Mouse (Mus musculus) CD4-positive, CD25-positive, alpha-beta regulatory T cell (primary cell): ENCODE data around the gene Impdh2. TPM values are rescaled to one million over a fixed set of nuclear protein-coding genes. Genes with fewer than 3 reads are reported as not detected.

ENCODE experiments used
- polyA plus RNA-seq: library from polyadenylated mRNA; unstranded; fragments of 100-300 nt; shearing (Covaris generic); gene quantifications from one replicate; pipeline ENCODE4 v1.2.1, GENCODE M21; 2017

The Impdh2 gene
- polyA plus RNA-seq: 85.3 TPM

DNA sequence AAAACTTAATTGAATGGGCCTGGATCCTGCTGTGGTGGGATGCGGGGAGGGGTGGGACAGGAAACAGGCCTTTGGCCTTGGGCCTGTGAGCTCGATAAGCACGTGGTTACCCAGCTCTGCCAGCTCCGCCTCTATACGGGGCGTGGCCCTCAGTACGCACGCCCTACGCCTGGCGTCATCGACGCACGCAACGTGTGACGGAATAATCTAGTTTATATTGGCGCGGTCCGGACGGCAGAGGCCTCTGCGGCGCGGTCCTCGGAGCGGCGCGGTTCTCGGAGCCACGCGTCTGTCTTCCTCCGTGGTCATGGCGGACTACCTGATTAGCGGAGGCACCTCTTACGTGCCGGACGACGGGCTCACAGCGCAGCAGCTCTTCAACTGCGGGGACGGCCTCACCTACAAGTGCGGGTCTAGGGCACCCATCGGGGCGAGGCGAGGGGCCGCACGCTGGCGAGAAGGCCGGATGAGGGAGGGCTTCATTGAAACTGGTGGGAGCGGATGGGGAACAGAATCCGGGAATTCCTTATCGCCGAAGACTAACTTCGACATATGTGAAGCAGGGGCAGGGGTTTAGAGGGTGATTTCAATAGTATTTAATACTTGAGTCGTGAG is at the start of gene Impdh2:
Gene Impdh2 (plus strand): TSS at position 60 of the 615 bp plus-strand sequence.

DNA sequence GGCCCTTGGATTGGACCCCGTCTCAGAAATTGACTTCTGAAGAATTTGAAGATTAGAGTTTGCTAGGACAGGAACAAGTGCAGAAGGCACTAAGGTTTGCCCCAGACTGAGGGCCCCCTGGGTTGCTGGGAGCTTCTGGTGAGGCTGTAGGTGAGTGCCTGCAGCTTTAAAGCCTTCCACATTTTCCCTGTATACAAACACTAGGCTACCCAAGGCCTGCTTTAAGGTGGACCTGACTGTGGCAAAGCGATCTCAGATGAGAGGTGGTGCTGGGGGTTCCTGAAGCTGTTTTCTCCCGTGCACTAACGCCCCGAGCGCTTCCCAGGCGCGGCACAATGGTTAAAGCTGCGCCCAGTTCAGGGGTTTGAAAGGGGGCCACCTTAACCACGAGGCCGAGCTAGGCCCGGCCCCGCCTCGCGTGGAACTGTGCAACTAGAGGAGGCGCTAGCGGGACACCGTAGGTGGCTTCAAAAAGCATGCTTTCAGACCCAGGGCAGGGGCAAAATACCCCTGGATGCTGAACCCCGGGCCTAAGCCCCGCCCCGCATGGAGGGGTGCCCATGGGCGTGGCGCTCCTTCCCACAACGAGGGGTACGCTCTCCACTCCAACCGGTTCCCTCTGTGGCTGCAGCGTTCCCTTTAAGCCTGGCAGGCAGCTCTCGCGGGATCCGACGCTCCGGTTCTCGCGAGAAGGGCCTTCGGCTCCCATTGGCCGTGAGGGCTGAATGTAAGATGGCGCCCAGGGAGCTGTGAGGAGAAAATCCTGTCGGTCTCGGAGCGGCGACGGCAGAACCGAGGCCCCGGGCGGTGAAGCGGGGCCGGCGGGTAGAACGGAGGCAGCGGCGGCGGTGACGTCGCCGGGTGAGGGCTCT is 43.5 kb upstream of the Impdh2 start, which contains the start of gene Qrich1:
Gene Qrich1 (plus strand): TSS at position 427 of the 872 bp plus-strand sequence.

GRCm38 (mm10) chr9:108566815-108567776 is 7.0 kb downstream of the Impdh2 start, which contains the start of gene Ndufaf3:
Gene Ndufaf3, minus strand, starts transcription at chr9:108567434.

GRCm38 (mm10) chr9:108569381-108570206 is 9.5 kb downstream of the Impdh2 start, which contains the start of gene Dalrd3:
Gene Dalrd3, plus strand, starts transcription at chr9:108569886.

DNA sequence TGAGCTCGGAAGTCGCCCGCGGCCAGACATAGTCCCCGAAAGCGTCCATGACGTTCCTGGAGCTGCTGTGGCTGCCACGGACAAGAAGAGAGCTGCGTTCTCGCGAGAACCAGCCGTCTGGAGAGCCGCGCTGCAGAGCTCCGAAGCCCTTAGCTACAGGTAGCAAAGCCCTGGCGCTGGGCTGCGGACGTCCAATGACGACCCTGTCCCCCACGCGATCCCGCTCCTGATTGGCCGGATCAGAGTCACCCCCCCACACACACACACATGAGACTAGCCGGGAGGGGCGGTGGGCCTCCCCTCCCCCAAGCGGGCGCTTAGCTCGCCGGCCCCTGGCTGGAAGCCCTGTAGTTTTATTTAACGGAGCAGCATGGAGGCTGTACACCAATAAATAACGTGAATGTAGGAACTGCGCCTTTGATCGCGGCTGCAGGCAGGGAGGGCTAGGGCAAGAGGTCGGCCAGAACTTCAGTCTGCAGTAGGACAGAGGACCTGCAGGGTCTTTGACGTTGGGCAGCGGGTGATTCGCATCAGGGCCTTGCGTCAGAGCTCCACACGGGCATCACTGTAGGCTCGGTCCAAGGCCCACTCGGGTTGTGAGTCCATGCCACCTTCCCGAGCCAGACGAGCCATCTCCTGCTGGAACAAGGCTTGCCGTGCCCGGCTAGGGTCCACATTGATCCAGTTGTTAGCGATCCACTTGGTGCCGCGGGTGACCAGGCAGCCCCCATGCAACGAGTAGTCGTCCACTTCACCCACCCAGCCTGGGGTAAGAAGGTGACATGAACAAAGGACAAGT is 18.7 kb downstream of the Impdh2 start, which contains the start of gene Wdr6:
Gene Wdr6 (minus strand): TSS at position 195 of the 799 bp plus-strand sequence.

GRCm38 (mm10) chr9:108596998-108597764 is 37.1 kb downstream of the Impdh2 start, which contains the start of gene P4htm:
Gene P4htm, minus strand, starts transcription at chr9:108597667.

Other genes with a start within 250 kb of the Impdh2 start
- 563 TPM for gene Gpx1, start 221.4 kb upstream of the Impdh2 start, polyA plus RNA-seq
- gene Usp4, start 212.4 kb upstream of the Impdh2 start, polyA plus RNA-seq: 145 TPM
- 2.2 TPM for gene 1700102P08Rik, start 167.5 kb upstream of the Impdh2 start, polyA plus RNA-seq
- 0.08 TPM for gene Ccdc36, start 131.8 kb upstream of the Impdh2 start, polyA plus RNA-seq
- not detected for gene BC048562, start 123.8 kb upstream of the Impdh2 start, polyA plus RNA-seq
- 45.2 TPM for gene Ccdc71, start 99.8 kb upstream of the Impdh2 start, polyA plus RNA-seq
- 10.2 TPM for gene Klhdc8b, start 98.7 kb upstream of the Impdh2 start, polyA plus RNA-seq
- gene Lamb2, start 80.5 kb upstream of the Impdh2 start, polyA plus RNA-seq: 0.48 TPM
- 133 TPM for gene Usp19, start 69.7 kb upstream of the Impdh2 start, polyA plus RNA-seq
- 92.7 TPM for gene Qars, start 52.6 kb upstream of the Impdh2 start, polyA plus RNA-seq
- gene Qrich1, start 43.5 kb upstream of the Impdh2 start, polyA plus RNA-seq: 159 TPM
- 69.2 TPM for gene Ndufaf3, start 7.1 kb downstream of the Impdh2 start, polyA plus RNA-seq
- gene Dalrd3, start 9.6 kb downstream of the Impdh2 start, polyA plus RNA-seq: 122 TPM
- 84.4 TPM for gene Wdr6, start 18.5 kb downstream of the Impdh2 start, polyA plus RNA-seq
- gene P4htm, start 37.4 kb downstream of the Impdh2 start, polyA plus RNA-seq: 16.1 TPM
- 91.3 TPM for gene Arih2, start 89.1 kb downstream of the Impdh2 start, polyA plus RNA-seq
- 53.7 TPM for gene Slc25a20, start 101.8 kb downstream of the Impdh2 start, polyA plus RNA-seq
- 11.2 TPM for gene Prkar2a, start 129.0 kb downstream of the Impdh2 start, polyA plus RNA-seq
- gene Ip6k2, start 223.5 kb downstream of the Impdh2 start, polyA plus RNA-seq: 17.6 TPM
- 16.4 TPM for gene Nckipsd, start 248.1 kb downstream of the Impdh2 start, polyA plus RNA-seq